Mouse (Mus musculus): ENCODE measurements around the gene Pgs1. TPM values are rescaled to one million over a fixed set of nuclear protein-coding genes. Genes with fewer than 3 reads are reported as not detected.

Gene Pgs1
- polyA plus RNA-seq, 1 experiment: 65.8 TPM

- Histone ChIP-seq H3K79me3 (ENCODE audit: low read depth) (no peaks in the 10 kb centered on the region), H3K4me3 (ENCODE audit: insufficient read depth, poor library complexity, severe bottlenecking) (no peak overlapping the region), H3ac (ENCODE audit: control insufficient read depth, insufficient read length, low read depth) (no peak overlapping the region), H3K79me2 (ENCODE audit: control insufficient read depth, insufficient read depth) (no peaks in the 10 kb centered on the region), H3K27me3 (ENCODE audit: control insufficient read depth, insufficient read depth, insufficient read length) (no peaks in the 10 kb centered on the region), H3K36me3 (ENCODE audit: control insufficient read depth, insufficient read depth) (no peaks in the 10 kb centered on the region)
- TF ChIP-seq CEBPB (IDR thresholded peaks at IDR 0.05; ENCODE audit: low read depth) (no peak), CTCF (IDR thresholded peaks at IDR 0.05; ENCODE audit: control insufficient read depth, insufficient read depth, insufficient read length) (no peak), MYOG (IDR thresholded peaks at IDR 0.05; ENCODE audit: control insufficient read depth, extremely low read depth, insufficient read length) (no peak), MAX (IDR thresholded peaks at IDR 0.05) (no peak), USF1 (IDR thresholded peaks at IDR 0.05; ENCODE audit: low read depth) (no peak), MYOD1 (IDR thresholded peaks at IDR 0.05; ENCODE audit: control insufficient read depth, insufficient read length, low read depth) (peak; percentile 69), FOSL1 (IDR thresholded peaks at IDR 0.05; ENCODE audit: insufficient read depth, low read length, poor library complexity, severe bottlenecking) (no peak)
Measured at GRCm38 (mm10) chr11:117976081-117976582, 10.0 kb upstream of the Pgs1 start.

DNA sequence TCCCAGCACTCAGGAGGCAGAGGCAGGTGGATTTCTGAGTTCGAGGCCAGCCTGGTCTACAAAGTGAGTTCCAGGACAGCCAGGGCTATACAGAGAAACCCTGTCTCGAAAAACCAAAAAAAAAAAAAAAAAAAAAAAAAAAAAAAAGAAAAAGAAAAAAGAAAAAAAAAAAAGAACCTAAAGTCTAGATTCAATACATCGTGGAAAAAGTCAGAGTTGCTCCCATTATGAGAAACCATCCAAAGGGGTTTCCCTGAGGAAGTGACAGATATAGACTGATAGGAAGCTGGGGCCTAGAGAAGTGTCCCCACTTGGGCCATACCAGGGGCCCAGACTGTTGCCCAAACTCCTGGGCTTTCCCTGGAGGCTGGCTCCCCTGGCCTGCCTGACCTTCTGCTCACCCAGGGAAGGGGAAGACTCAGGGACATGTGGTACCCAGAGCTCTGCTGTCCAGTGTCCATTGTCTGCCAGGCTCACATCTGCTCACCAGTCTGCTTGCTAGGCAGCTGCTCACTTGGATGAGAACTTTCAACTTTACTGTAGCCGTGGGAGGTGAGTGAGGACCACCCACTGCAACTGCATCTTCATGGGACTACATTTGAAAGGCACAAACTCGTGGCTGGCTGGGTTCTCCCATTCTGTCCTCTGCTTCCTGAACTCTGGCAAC lies 8.3 kb upstream of the Pgs1 start:
- Histone ChIP-seq H3K79me3 (ENCODE audit: low read depth) (no peaks in the 10 kb centered on the region), H3K79me2 (ENCODE audit: control insufficient read depth, insufficient read depth) (no peaks in the 10 kb centered on the region), H3ac (ENCODE audit: control insufficient read depth, insufficient read length, low read depth) (no peak overlapping the region), H3K4me3 (ENCODE audit: insufficient read depth, poor library complexity, severe bottlenecking) (no peak overlapping the region), H3K27me3 (ENCODE audit: control insufficient read depth, insufficient read depth, insufficient read length) (no peaks in the 10 kb centered on the region), H3K36me3 (ENCODE audit: control insufficient read depth, insufficient read depth) (no peaks in the 10 kb centered on the region)
- no peak for TF ChIP-seq FOSL1 (IDR thresholded peaks at IDR 0.05; ENCODE audit: insufficient read depth, low read length, poor library complexity, severe bottlenecking)
- TF ChIP-seq MYOD1 (IDR thresholded peaks at IDR 0.05; ENCODE audit: control insufficient read depth, insufficient read length, low read depth): no peak
- no peak for TF ChIP-seq USF1 (IDR thresholded peaks at IDR 0.05; ENCODE audit: low read depth)
- no peak for TF ChIP-seq CTCF (IDR thresholded peaks at IDR 0.05; ENCODE audit: control insufficient read depth, insufficient read depth, insufficient read length)
- TF ChIP-seq MYOG (IDR thresholded peaks at IDR 0.05; ENCODE audit: control insufficient read depth, extremely low read depth, insufficient read length): no peak
- TF ChIP-seq CEBPB (IDR thresholded peaks at IDR 0.05; ENCODE audit: low read depth): no peak
- no peak for TF ChIP-seq MAX (IDR thresholded peaks at IDR 0.05)

GRCm38 (mm10) chr11:117979388-117979787 lies 6.7 kb upstream of the Pgs1 start:
- no peaks in the 10 kb centered on the region for H3K79me2 ChIP-seq (ENCODE audit: control insufficient read depth, insufficient read depth)
- H3K36me3 ChIP-seq (ENCODE audit: control insufficient read depth, insufficient read depth): no peaks in the 10 kb centered on the region
- TF ChIP-seq MYOD1 (IDR thresholded peaks at IDR 0.05; ENCODE audit: control insufficient read depth, insufficient read length, low read depth) (peak; percentile 50), MAX (IDR thresholded peaks at IDR 0.05) (peak; percentile 33), CTCF (IDR thresholded peaks at IDR 0.05; ENCODE audit: control insufficient read depth, insufficient read depth, insufficient read length) (no peak), CEBPB (IDR thresholded peaks at IDR 0.05; ENCODE audit: low read depth) (peak; percentile 97), USF1 (IDR thresholded peaks at IDR 0.05; ENCODE audit: low read depth) (peak; percentile 28)
- no peak overlapping the region for H3K4me3 ChIP-seq (ENCODE audit: insufficient read depth, poor library complexity, severe bottlenecking)
- H3K79me3 ChIP-seq (ENCODE audit: low read depth): no peaks in the 10 kb centered on the region
- no peaks in the 10 kb centered on the region for H3K27me3 ChIP-seq (ENCODE audit: control insufficient read depth, insufficient read depth, insufficient read length)
- no peak overlapping the region for H3ac ChIP-seq (ENCODE audit: control insufficient read depth, insufficient read length, low read depth)

DNA sequence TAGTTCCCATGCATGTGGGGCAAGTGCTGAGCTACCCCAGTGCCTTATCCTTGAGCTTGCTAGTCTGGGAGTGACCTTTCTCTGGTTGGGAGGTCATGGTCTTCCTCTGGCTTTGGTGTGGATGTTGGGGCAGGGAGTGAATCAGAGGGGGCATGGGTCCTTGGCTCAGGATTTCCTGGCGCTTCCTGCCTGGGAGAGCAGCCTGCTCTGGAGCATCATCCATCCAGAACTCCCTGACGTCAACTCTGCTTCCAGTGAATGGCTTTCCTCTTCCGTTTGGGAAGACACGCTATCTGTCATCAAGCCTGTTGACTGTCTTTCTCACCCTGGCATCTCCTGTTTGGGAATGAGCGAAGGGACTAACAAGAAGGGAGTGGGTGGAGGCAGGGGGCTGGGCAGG lies 3.7 kb upstream of the Pgs1 start:
- H3K27me3 ChIP-seq (ENCODE audit: control insufficient read depth, insufficient read depth, insufficient read length): no peaks in the 10 kb centered on the region
- H3K4me3 ChIP-seq (ENCODE audit: insufficient read depth, poor library complexity, severe bottlenecking): no peak overlapping the region
- peaks cover 5% of the 10 kb centered on the region for H3K79me3 ChIP-seq (ENCODE audit: low read depth)
- H3ac ChIP-seq (ENCODE audit: control insufficient read depth, insufficient read length, low read depth): no peak overlapping the region
- peaks cover 8% of the 10 kb centered on the region for H3K79me2 ChIP-seq (ENCODE audit: control insufficient read depth, insufficient read depth)
- no peaks in the 10 kb centered on the region for H3K36me3 ChIP-seq (ENCODE audit: control insufficient read depth, insufficient read depth)
- TF ChIP-seq USF1 (IDR thresholded peaks at IDR 0.05; ENCODE audit: low read depth) (no peak), CTCF (IDR thresholded peaks at IDR 0.05; ENCODE audit: control insufficient read depth, insufficient read depth, insufficient read length) (no peak), FOSL1 (IDR thresholded peaks at IDR 0.05; ENCODE audit: insufficient read depth, low read length, poor library complexity, severe bottlenecking) (no peak), MYOG (IDR thresholded peaks at IDR 0.05; ENCODE audit: control insufficient read depth, extremely low read depth, insufficient read length) (no peak), CEBPB (IDR thresholded peaks at IDR 0.05; ENCODE audit: low read depth) (no peak), MYOD1 (IDR thresholded peaks at IDR 0.05; ENCODE audit: control insufficient read depth, insufficient read length, low read depth) (no peak), MAX (IDR thresholded peaks at IDR 0.05) (no peak)

DNA sequence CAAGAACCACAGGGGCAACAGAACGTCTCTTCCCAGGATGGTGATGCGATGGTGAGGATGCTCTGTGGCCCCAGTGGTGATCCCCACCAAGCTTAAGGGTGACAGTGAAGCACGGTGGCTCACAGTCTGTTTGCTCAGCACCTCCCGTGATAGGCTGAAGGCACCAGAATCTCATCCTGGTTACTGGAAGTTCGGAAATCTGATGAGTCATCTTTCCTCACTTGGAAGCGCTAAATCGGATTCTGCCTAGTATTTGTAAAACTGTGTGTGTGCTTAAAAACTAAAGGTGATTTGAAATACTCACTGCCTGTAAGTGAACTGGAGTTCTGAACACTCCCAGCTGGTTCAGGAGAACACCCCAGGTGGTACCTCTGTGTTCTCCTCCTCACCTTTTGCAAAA lies 2.3 kb upstream of the Pgs1 start:
- Histone ChIP-seq H3K4me3 (ENCODE audit: insufficient read depth, poor library complexity, severe bottlenecking) (no peak overlapping the region), H3K36me3 (ENCODE audit: control insufficient read depth, insufficient read depth) (no peaks in the 10 kb centered on the region), H3K79me2 (ENCODE audit: control insufficient read depth, insufficient read depth) (peaks cover 21% of the 10 kb centered on the region), H3ac (ENCODE audit: control insufficient read depth, insufficient read length, low read depth) (no peak overlapping the region), H3K79me3 (ENCODE audit: low read depth) (peaks cover 18% of the 10 kb centered on the region), H3K27me3 (ENCODE audit: control insufficient read depth, insufficient read depth, insufficient read length) (no peaks in the 10 kb centered on the region)
- TF ChIP-seq CEBPB (IDR thresholded peaks at IDR 0.05; ENCODE audit: low read depth): no peak
- no peak for TF ChIP-seq USF1 (IDR thresholded peaks at IDR 0.05; ENCODE audit: low read depth)
- TF ChIP-seq FOSL1 (IDR thresholded peaks at IDR 0.05; ENCODE audit: insufficient read depth, low read length, poor library complexity, severe bottlenecking): peak; percentile 25
- no peak for TF ChIP-seq CTCF (IDR thresholded peaks at IDR 0.05; ENCODE audit: control insufficient read depth, insufficient read depth, insufficient read length)
- no peak for TF ChIP-seq MAX (IDR thresholded peaks at IDR 0.05)
- no peak for TF ChIP-seq MYOD1 (IDR thresholded peaks at IDR 0.05; ENCODE audit: control insufficient read depth, insufficient read length, low read depth)

All from C2C12 (cell line).